Mouse (Mus musculus) hindbrain, embryonic 10.5 days (tissue): ENCODE measurements around the gene Nkain1. TPM values are rescaled to one million over a fixed set of nuclear protein-coding genes. Genes with fewer than 3 reads are reported as not detected.

Source experiments
- DNase-seq: peaks from one replicate; pipeline ENCODE4 v3.0.0-alpha.2; 2017; ENCODE audit warnings: low spot score
- H3K27ac ChIP-seq: fragments of 300-500 bp; sonication (generic); 2 replicates; pipeline ENCODE4 v1.5.1; 2016; ENCODE audit warnings: mild to moderate bottlenecking, moderate library complexity
- H3K27me3 ChIP-seq: fragments of 300-500 bp; sonication (generic); 2 replicates; pipeline ENCODE4 v1.6.1; 2016; ENCODE audit warnings: mild to moderate bottlenecking; ENCODE audit not compliant: poor library complexity, insufficient read depth, severe bottlenecking
- H3K36me3 ChIP-seq: fragments of 300-500 bp; sonication (generic); 2 replicates; pipeline ENCODE4 v1.6.1; 2016; ENCODE audit warnings: mild to moderate bottlenecking, moderate library complexity
- H3K4me1 ChIP-seq: fragments of 300-500 bp; sonication (generic); replicated peaks from 2 replicates; pipeline ENCODE4 v1.6.1; 2016; ENCODE audit warnings: mild to moderate bottlenecking
- H3K4me3 ChIP-seq: fragments of 300-500 bp; sonication (generic); 2 replicates; pipeline ENCODE4 v1.5.1; 2016; ENCODE audit warnings: mild to moderate bottlenecking, moderate library complexity
- H3K9me3 ChIP-seq: fragments of 300-500 bp; sonication (generic); 2 replicates; pipeline ENCODE4 v1.6.1; 2016; ENCODE audit warnings: mild to moderate bottlenecking, moderate library complexity
- WGBS: fragments of 180-500 bp; shearing (Covaris S2); methylation state at CpG from one replicate; pipeline ENCODE4 v1.1.7; 2016; 5-methylcytosine and 5-hydroxymethylcytosine counted together
- polyA plus RNA-seq: library from polyadenylated mRNA; unstranded; fragments of >200 nt; fragmentation: Nextera tagmentation; extraction: Ambion mirVana; gene quantifications from 2 replicates; pipeline ENCODE4 v1.2.1, GENCODE M21; 2016

Gene Nkain1
- polyA plus RNA-seq, 1 experiment from 2014 or later, result 14.4 TPM

GRCm38 (mm10) chr4:130544392-130544791 lies 29.6 kb downstream of the Nkain1 start:
- Histone ChIP-seq H3K9me3 (0 out of 2 replicates have a peak, but pooled peaks cover 2% of the 10 kb centered on the region), H3K27me3 (no peaks in the 10 kb centered on the region), H3K4me1 (peaks cover 73% of the 10 kb centered on the region), H3K36me3 (peaks cover 9% of the 10 kb centered on the region), H3K27ac (peak overlapping the region; percentile 87), H3K4me3 (peak overlapping the region; percentile 16)
- 26% methylated on average over 9 of the region's 9 CpGs for WGBS
- peak; percentile 49 for DNase-seq

- Histone ChIP-seq H3K4me3 (no peak overlapping the region), H3K27me3 (no peaks in the 10 kb centered on the region), H3K36me3 (peaks cover 17% of the 10 kb centered on the region), H3K27ac (peak overlapping the region; percentile 87), H3K9me3 (no peaks in the 10 kb centered on the region), H3K4me1 (peaks cover 68% of the 10 kb centered on the region)
- WGBS, result 85% methylated on average over 4 of the region's 4 CpGs
- DNase-seq, result no peak
Observed at GRCm38 (mm10) chr4:130543121-130543520, 30.9 kb downstream of the Nkain1 start.

- peaks cover 38% of the 10 kb centered on the region for H3K36me3 ChIP-seq
- 88% methylated on average over 4 of the region's 4 CpGs for WGBS
Observed at GRCm38 (mm10) chr4:130540831-130541230, 33.1 kb downstream of the Nkain1 start.

GRCm38 (mm10) chr4:130539706-130540105 lies 34.3 kb downstream of the Nkain1 start:
- Histone ChIP-seq H3K9me3 (peaks cover 4% of the 10 kb centered on the region), H3K4me1 (peaks cover 34% of the 10 kb centered on the region), H3K27ac (peak overlapping the region; percentile 50; the same call in 1 of the 2 replicates), H3K27me3 (no peaks in the 10 kb centered on the region), H3K4me3 (no peak overlapping the region), H3K36me3 (peaks cover 47% of the 10 kb centered on the region)
- 92% methylated on average over 7 of the region's 7 CpGs for WGBS
- DNase-seq, result no peak

More at GRCm38 (mm10) chr4:130540831-130541230, 33.1 kb downstream of the Nkain1 start:
- H3K27me3 ChIP-seq, result no peaks in the 10 kb centered on the region
- H3K9me3 ChIP-seq, result peaks cover 2% of the 10 kb centered on the region
- no peak overlapping the region for H3K4me3 ChIP-seq
- DNase-seq, result no peak
- H3K27ac ChIP-seq, result no peak overlapping the region
- peaks cover 45% of the 10 kb centered on the region for H3K4me1 ChIP-seq

- Histone ChIP-seq H3K4me1 (peaks cover 27% of the 10 kb centered on the region), H3K4me3 (no peak overlapping the region), H3K9me3 (peaks cover 4% of the 10 kb centered on the region), H3K27me3 (no peaks in the 10 kb centered on the region), H3K27ac (0 out of 2 replicates have a peak overlapping the region, but pooled peaks have one; percentile 50), H3K36me3 (peaks cover 47% of the 10 kb centered on the region)
- DNase-seq, result no peak
- 87% methylated on average over 8 of the region's 8 CpGs for WGBS
Observed at GRCm38 (mm10) chr4:130539053-130539452, 34.9 kb downstream of the Nkain1 start.

GRCm38 (mm10) chr4:130537371-130537770 lies 36.6 kb downstream of the Nkain1 start:
- no peak for DNase-seq
- Histone ChIP-seq H3K36me3 (peaks cover 61% of the 10 kb centered on the region), H3K27ac (0 out of 2 replicates have a peak overlapping the region, but pooled peaks have one; percentile 12), H3K4me1 (peaks cover 12% of the 10 kb centered on the region; the same call in 1 of the 2 replicates), H3K4me3 (no peak overlapping the region), H3K27me3 (no peaks in the 10 kb centered on the region), H3K9me3 (peaks cover 4% of the 10 kb centered on the region)
- 95% methylated on average over 7 of the region's 7 CpGs for WGBS

GRCm38 (mm10) chr4:130535789-130536188 lies 38.2 kb downstream of the Nkain1 start:
- Histone ChIP-seq H3K27ac (no peak overlapping the region), H3K36me3 (peaks cover 76% of the 10 kb centered on the region), H3K4me3 (no peak overlapping the region), H3K27me3 (no peaks in the 10 kb centered on the region), H3K9me3 (peaks cover 4% of the 10 kb centered on the region), H3K4me1 (peaks cover 20% of the 10 kb centered on the region)
- DNase-seq, result no peak
- 63% methylated on average over 1 of the region's 1 CpGs for WGBS

- Histone ChIP-seq H3K27me3 (no peaks in the 10 kb centered on the region), H3K4me1 (peaks cover 9% of the 10 kb centered on the region), H3K4me3 (no peak overlapping the region), H3K36me3 (peaks cover 85% of the 10 kb centered on the region), H3K27ac (no peak overlapping the region), H3K9me3 (peaks cover 4% of the 10 kb centered on the region)
- WGBS, result 45% methylated on average over 4 of the region's 4 CpGs
- peak; percentile 88 for DNase-seq
Observed at GRCm38 (mm10) chr4:130533975-130534374, 40.0 kb downstream of the Nkain1 start.

GRCm38 (mm10) chr4:130532347-130532746 lies 41.6 kb downstream of the Nkain1 start:
- Histone ChIP-seq H3K27me3 (no peaks in the 10 kb centered on the region), H3K36me3 (peaks cover 74% of the 10 kb centered on the region), H3K4me1 (peaks cover 9% of the 10 kb centered on the region), H3K4me3 (no peak overlapping the region), H3K9me3 (peaks cover 4% of the 10 kb centered on the region), H3K27ac (no peak overlapping the region)
- DNase-seq, result no peak
- WGBS, result 56% methylated on average over 6 of the region's 6 CpGs

- 0 out of 2 replicates have a peak overlapping the region, but pooled peaks have one; percentile 20 for H3K4me3 ChIP-seq
- peaks cover 4% of the 10 kb centered on the region for H3K9me3 ChIP-seq
- H3K4me1 ChIP-seq, result peaks cover 9% of the 10 kb centered on the region
- H3K27me3 ChIP-seq, result no peaks in the 10 kb centered on the region
- 23% methylated on average over 28 of the region's 28 CpGs for WGBS
- no peak overlapping the region for H3K27ac ChIP-seq
- peak; percentile 75 for DNase-seq
- H3K36me3 ChIP-seq, result peaks cover 69% of the 10 kb centered on the region
Observed at GRCm38 (mm10) chr4:130531645-130532280, 42.2 kb downstream of the Nkain1 start.

GRCm38 (mm10) chr4:130527804-130528203 lies 46.2 kb downstream of the Nkain1 start:
- Histone ChIP-seq H3K4me3 (no peak overlapping the region), H3K9me3 (no peaks in the 10 kb centered on the region), H3K27ac (no peak overlapping the region), H3K36me3 (peaks cover 39% of the 10 kb centered on the region), H3K4me1 (peaks cover 9% of the 10 kb centered on the region), H3K27me3 (no peaks in the 10 kb centered on the region)
- 94% methylated on average over 1 of the region's 1 CpGs for WGBS
- DNase-seq, result no peak

GRCm38 (mm10) chr4:130525041-130525440 lies 48.9 kb downstream of the Nkain1 start:
- Histone ChIP-seq H3K27ac (no peak overlapping the region), H3K27me3 (peaks cover 7% of the 10 kb centered on the region; the same call in 1 of the 2 replicates), H3K4me1 (peaks cover 11% of the 10 kb centered on the region), H3K4me3 (no peak overlapping the region), H3K9me3 (no peaks in the 10 kb centered on the region), H3K36me3 (peaks cover 14% of the 10 kb centered on the region)
- DNase-seq, result no peak
- 79% methylated on average over 1 of the region's 1 CpGs for WGBS

GRCm38 (mm10) chr4:130521466-130521865 lies 52.5 kb downstream of the Nkain1 start:
- WGBS, result 93% methylated on average over 6 of the region's 6 CpGs
- H3K27me3 ChIP-seq, result peaks cover 7% of the 10 kb centered on the region; the same call in 1 of the 2 replicates
- no peaks in the 10 kb centered on the region for H3K9me3 ChIP-seq
- no peak for DNase-seq
- H3K4me1 ChIP-seq, result peaks cover 19% of the 10 kb centered on the region
- no peak overlapping the region for H3K4me3 ChIP-seq
- peak overlapping the region; percentile 94; the same call in 1 of the 2 replicates for H3K27ac ChIP-seq
- no peaks in the 10 kb centered on the region for H3K36me3 ChIP-seq
